Mouse (Mus musculus): ENCODE results near the gene Mboat1.

- TF ChIP-seq HCFC1 (IDR thresholded peaks at IDR 0.05; ENCODE audit: borderline replicate concordance, insufficient read depth, low read length), result no peak
- no peak for TF ChIP-seq MAFK (IDR thresholded peaks at IDR 0.05; ENCODE audit: insufficient read depth, low read depth, low read length)
- TF ChIP-seq ZC3H11A (IDR thresholded peaks at IDR 0.05; ENCODE audit: borderline replicate concordance, low read depth, low read length), result peak; percentile 88
- no peak for TF ChIP-seq CHD2 (IDR thresholded peaks at IDR 0.05; ENCODE audit: low read depth, low read length)
These were observed 135.9 kb downstream of the Mboat1 start for GRCm38 (mm10) chr13:30272040-30272686.

Measured in ES-E14 (cell line).